Mouse (Mus musculus): ENCODE results near the gene Zfhx3.

Zfhx3 gene

DNA sequence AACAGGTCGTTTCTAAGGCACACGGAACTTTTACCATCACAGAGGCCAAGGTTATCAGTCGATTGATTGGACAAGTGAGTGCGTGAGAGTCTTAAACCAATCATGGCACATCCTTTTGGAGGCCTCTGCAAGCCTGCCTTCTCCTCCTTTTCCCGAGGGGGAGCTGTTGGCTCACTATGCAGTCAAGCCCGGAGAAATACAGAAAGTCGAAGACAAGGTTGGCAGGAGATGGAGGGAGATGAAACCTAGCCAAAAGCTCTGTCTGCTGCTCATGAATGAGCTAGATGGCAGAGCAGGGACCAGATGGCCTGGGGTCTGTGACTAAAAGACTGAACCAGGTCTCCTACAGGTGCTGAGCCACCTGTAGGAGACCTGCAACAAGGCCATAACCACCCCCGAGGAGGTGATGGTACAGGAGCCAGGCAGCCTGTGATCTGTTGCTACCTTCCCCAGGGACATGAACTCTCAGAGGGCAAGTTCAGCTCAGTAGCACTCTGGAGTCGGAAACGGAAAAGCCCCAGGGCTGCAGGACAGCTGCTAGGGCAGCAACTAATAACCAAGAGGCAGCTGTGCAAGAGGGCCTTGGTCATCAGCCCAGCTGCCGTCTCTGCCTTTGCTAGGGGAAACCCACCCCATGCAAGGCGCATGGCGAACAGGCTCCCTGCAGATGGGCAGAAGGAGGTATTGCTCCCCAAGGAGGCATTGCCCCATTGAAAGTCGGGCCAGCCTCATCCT is 848.3 kb downstream of the Zfhx3 start:
- in situ Hi-C loops (cut with MseI, MboI): no loop called here

DNA sequence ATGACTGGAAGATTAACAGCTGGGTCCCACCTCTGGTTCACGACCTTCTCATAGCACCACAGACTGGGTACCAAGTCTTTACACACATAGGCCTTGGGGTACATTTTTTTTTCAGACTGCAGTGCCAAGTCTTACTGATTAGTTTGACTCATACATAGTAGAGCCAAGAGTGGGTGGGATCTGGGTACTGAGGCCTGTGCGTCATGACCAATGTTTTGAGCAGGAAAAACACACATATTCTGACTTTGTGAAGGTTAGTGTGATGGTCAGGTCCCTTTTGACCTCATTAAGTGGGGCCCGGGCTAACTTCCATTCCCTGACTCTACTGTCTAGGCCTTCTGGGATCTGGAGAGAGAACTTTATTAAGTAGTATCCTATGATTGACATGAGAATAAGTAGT is 853.6 kb downstream of the Zfhx3 start:
- in situ Hi-C loops (cut with MseI, MboI): no loop called here

DNA sequence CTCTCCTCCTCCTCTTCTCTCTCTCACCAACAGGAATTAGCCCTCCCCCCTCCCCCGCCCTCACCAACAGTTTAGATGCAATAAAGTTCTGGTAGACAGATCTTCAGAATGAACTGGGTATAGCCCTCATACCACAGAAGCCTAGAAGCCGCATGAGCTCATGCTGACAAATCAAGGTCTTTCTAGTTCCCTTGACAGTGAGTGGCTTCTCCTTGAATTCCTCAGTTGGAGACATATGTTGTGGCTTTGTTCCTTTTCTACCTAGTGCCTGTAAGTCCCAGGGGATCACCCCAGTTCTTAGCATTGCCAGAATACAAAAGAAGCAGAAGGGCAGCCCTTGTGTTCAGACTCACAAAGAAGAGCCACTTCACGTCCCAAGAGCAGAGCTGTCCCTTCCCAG is 854.4 kb downstream of the Zfhx3 start:
- in situ Hi-C loops (cut with MseI, MboI): no loop called here

DNA sequence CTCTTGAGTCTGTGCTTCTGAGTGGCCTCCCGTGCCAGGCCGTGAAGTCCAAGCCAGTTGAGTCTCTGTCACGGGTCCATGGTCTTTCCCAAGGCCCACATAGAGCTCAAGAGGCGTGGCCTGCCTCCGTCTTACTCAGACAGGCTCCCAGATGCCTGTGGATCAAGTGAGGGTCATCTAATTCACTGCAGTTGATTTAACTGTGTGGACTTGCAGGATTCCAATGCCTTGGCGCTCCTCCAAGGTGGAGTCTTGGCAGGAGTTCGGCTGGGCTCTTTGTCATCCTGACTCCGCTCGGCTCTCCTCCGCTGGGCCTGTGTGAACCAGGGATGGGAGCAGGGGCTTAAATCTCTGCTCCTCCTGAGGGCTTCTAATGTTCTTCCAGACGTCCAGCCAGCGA is 855.6 kb downstream of the Zfhx3 start:
- in situ Hi-C loops (cut with MseI, MboI): no loop called here

DNA sequence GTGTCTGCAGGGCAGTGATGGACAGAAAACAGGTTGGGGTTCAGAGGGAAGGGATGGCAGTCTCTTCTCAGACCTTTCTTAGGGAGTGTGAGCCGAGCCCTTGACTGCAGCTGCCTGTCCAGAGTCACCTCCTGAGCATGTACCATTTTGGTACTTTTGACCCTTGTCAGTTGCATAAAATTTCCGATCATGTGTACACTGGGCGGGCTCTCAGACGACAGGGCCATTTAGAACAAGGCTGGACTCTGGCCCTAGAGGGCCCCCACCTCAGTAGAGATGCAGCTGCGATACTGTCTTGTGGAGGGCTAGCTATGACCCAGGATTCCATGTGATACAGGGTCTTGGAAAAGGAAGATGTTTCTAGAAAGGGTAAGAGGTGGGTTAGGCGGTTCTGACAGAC is 856.8 kb downstream of the Zfhx3 start:
- in situ Hi-C loops (cut with MseI, MboI): no loop called here

DNA sequence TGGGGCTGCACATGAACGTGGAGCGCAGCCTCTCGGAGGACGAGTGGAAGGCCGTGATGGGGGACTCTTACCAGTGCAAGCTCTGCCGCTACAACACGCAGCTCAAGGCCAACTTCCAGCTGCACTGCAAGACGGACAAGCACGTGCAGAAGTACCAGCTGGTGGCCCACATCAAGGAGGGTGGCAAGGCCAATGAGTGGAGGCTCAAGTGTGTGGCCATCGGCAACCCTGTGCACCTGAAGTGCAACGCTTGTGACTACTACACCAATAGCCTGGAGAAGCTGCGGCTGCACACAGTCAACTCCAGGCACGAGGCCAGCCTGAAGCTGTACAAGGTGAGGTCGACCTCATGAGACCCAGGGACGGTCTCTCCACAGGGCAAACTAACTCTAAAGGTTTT is 857.9 kb downstream of the Zfhx3 start:
- in situ Hi-C loops (cut with MseI, MboI): no loop called here

DNA sequence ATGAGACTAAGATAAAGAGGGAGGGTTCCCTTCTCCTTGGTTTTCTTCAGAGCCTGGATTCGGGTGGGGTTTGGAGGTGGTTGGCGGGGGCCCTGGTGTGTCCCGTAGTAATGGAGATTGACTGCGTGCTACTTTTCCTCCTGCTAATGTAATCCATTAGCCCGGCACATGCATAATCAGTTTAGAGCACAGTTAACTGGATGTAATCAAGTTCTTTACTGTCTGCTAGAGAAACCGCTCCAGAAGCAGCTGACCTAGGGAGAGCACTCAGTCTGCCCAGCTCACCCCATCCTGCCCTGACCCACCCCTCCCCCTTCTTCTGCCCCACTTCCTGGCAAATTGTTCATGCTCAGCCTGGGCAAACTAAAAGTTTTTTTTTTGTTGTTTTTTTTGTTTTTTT is 860.6 kb downstream of the Zfhx3 start:
- in situ Hi-C loops (cut with MseI, MboI): no loop called here

DNA sequence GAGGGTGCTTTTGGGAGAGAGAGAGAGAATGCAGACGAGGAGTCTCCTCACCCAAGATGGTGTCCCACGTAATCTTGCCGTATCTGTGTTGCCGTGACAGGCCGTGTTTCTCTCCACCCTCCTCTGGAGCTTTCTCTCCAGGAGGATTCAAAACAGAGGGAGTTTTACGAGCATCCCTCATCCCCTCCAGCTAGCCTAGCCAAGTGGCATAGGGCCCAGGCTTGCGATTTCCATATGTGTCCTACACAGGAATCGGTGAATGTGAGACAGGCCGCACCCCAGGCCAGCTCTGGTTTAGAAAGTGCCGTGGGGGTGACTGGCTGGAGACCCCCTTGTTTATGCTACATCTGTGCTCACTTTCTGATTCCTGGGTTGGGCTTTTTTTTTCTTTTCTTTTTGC is 869.2 kb downstream of the Zfhx3 start:
- in situ Hi-C loops (cut with MseI, MboI): no loop called here

DNA sequence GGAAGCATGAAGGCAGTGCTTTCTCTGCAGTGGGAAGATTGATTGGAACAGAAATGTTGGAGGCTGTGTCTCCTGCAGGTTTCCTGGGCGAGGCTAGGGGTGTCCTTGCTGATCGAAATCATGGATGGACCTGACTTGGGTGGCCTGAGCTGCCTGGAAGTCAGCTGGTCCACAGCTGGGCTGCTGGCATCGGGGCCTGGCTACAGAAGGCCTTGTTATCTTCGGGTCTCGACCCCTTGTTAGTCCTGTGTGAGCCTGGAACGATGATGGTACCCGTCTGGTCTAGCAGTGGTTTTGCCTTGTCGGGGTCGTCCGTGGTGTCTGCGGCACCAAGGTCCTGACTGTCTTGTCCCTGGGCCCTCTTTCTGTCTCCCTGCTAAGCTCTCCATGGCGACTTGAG is 870.9 kb downstream of the Zfhx3 start:
- in situ Hi-C loops (cut with MseI, MboI): no loop called here

DNA sequence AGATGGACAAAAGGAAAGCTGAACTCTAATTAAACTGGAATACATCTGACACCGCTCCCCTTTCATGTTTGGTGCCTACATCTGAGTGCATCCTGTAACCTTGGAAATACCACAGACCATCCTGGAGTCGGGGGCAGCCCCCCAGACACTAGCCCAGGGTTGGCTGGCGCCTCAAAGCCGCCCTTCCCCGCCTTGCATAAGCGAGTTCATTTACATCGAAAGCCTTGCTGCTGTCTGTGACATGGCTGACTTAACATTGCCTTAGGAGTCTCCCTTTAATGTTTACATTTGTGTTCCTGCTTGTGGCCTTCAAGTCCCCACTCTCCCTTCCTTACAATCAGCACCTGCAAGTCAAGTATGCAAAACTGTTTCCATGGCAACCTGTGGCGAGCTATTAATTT is 876.8 kb downstream of the Zfhx3 start:
- in situ Hi-C loops (cut with MseI, MboI): no loop called here

DNA sequence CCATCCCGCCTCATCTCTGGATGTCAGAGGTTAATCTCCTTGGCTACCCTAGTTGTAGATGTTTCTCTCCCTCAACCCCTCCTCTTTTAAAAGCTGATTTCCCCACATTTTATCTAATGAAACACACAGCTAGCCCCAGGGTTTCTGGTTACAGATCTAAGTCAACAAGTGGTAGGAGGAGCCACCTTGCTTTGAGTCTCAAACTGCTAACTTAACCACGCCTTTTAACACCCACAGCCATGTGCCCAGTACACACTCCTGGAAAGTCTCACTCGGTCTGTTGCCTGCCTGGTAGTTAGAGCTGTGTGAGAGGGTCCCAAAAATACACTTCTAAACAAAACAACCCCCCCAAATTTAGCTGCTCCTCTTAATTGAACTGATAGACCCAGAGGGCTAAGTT is 877.4 kb downstream of the Zfhx3 start:
- in situ Hi-C loops (cut with MseI, MboI): no loop called here

DNA sequence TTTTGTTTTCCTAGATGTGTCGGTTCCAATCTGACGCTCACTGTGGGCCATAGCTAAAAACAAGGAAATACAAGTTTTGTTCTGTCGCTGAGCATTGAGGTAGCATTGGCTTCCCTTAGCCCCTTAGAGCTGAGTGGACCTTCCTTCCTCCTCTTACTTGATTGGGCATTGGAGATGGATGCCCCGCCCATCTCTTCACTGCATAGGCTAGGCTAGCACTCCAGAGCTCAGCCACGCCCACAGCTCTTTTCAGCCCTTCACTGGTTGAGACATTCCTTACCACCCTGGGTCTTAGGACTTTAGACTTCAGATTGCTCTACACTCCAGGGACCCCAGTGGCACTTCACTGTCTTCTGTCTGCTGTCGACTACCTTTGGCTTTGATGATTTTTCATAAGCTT is 878.2 kb downstream of the Zfhx3 start:
- in situ Hi-C loops (cut with MseI, MboI): no loop called here

DNA sequence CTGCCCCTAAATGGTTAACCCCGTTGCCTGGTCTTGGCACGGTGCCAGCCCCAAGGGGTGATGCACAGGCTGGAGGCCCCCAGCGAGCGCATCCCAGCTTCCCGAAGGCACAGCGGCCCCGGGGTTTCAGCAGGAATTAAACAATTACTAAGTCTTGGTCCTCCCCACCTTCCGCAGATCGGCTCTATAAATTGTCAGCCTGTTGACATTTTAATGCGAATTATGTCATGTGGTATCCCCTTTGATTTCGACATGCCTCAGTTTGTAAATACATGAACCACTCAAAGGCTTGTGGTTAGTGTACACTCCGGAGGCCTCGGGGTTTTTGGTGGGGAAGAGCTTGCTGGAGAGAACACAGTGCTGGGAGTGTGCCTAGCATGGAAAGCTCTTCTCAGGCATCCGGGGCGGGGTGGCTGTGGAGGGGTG is 880.4 kb downstream of the Zfhx3 start:
- in situ Hi-C loops (cut with MseI, MboI): no loop called here

DNA sequence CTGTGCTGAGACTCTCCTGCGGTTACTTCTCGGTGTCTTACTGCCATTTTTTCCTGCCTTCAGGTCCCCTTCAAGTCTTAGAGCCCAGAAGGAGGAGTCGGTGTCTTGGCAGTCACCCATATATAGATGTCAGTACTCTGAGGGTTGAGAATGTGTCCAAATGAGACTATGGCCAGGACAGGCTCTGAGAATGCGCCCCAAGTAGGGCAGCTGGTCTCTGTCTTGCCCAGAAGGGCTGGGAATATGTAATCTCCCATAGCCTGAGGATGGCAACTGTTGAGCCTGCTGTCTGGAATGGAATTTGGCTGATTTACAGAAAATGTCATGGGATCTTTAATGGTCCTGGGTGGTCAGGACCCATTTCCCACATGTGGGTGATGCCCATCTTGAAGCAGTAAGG is 881.6 kb downstream of the Zfhx3 start:
- in situ Hi-C loops (cut with MseI, MboI): no loop called here

DNA sequence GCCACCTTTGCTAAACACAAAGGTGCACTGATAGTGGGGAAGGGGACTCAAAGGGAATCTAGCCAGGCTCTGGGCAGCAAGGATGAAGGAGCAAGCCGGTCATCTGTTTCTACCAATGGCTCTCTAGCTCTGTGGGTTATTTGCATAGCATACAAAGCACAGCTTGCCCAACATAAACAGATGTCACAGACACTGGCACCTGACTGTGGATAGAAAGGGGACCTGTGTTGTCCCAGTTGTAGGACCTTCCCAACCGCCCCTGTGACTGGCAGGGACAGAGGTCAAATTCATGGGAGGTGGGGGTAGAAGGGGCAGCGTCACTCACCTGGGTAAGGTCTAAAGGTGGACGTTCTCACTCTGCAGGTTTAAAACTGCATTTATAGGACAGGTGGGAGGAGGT is 884.0 kb downstream of the Zfhx3 start:
- in situ Hi-C loops (cut with MseI, MboI): no loop called here

DNA sequence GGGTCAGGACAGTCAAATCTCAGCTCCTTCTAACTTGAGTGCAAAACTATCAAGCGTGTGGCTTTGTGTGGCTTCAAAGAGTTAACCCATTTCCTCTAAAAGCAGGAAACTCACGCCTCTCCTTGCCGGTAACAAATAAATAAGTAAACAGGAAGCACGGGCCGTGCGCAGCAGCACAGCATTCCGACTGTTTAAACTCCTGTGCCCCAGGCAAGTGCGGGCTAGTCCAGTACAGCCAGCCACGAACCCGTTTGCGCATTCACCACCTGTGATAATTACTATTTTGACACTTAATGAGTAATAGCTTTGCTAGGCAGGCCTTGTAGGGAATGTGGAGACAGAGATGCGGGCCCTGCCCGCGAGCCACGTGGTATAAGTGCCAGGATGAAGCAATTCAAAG is 885.0 kb downstream of the Zfhx3 start:
- in situ Hi-C loops (cut with MseI, MboI): no loop called here

DNA sequence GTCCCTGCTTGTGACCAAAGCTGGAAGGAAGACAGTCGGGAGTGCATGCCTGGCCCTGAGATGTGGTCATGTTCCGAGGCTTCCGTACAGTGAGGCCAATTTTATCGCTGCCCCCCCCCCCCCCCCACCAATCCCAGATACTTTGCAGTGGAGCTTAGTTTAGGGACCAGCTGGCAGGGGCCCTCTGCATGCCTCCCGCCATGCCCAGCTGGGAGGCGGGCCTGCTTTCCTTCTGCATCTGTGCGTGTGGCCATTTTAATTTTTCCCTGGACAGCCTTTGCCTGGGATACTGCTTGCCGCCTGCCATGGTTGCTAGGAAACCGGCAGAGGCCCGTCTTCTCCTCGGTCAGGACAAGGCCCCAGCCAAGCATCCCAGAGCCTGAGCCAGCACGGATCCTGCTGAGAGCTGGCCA is 886.9 kb downstream of the Zfhx3 start:
- in situ Hi-C loops (cut with MseI, MboI): no loop called here

DNA sequence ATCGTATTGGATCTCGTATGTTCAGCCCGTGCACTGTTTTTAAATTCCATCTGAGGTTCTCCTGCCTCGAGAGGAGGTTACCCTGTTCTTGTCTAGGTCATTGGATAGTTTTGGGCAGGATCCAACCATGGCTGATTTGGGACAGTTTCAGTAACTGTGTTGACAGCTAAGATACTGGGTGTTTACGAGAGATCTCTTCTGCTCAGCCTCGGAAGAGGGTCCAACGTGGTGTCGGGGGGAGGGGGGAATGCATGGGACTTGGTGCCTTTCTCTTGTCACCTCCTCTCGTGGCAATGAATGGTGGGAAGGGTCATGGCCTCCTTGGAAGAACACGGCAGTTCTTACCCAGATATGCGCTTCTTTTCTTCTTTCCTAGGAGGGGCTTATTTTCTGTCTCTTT is 892.7 kb downstream of the Zfhx3 start:
- in situ Hi-C loops (cut with MseI, MboI): no loop called here

DNA sequence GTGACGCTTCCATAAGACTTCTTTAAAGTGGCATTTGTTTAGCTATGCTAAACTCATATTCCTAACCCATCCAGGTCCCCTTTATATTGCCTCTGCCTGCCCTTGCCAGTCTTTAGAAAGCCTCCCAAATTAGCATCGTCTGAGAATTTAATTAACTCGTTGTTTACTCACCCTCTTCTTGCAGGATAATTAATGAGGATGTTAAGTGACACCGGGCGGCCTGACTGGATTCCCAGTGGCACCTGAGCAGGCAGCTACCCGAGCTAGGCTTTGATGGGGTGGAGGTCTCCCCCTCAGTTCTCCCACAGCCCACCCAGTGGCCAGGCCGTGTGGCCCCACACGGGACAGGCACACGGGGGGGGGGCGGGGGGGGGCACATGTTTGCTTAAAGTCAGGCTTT is 895.3 kb downstream of the Zfhx3 start:
- in situ Hi-C loops (cut with MseI, MboI): no loop called here

DNA sequence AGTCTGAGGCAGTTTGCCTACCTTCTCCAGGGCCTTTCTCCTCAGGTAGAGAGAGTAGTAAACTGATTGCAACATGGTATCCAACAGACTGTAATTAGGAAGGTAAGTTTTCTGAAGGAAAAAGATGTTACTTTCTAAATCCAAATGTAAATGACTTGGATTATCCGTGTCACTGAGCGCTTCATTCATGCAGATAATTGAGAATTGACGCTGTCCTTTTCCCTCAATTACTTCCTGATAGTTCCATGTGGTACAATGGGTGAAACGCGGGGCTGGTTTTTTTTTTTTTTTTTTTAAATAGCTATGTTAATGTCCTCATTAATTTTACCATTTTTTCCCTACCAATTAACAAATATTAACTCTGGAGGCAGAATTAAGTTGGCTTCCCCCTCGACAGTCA is 896.3 kb downstream of the Zfhx3 start:
- in situ Hi-C loops (cut with MseI, MboI): no loop called here

DNA sequence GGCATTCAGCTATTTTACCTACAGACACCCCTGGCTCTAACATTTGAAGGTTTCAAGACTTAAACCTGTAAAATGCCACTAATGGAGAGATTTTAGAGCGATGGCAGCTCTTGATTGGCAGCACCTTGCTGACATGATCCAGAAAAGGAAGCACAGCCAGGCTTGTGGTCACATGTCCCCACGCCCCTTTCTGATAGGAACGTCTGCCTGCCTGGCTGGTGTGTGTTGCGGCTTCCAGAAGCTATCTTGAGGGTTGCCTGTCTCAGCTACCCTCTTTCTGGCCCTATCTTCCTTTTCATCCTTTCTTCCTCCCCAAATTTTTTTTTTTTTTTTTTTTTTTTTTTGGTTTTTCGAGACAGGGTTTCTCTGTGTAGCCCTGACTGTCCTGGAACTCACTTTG is 899.9 kb downstream of the Zfhx3 start:
- in situ Hi-C loops (cut with MseI, MboI): no loop called here

DNA sequence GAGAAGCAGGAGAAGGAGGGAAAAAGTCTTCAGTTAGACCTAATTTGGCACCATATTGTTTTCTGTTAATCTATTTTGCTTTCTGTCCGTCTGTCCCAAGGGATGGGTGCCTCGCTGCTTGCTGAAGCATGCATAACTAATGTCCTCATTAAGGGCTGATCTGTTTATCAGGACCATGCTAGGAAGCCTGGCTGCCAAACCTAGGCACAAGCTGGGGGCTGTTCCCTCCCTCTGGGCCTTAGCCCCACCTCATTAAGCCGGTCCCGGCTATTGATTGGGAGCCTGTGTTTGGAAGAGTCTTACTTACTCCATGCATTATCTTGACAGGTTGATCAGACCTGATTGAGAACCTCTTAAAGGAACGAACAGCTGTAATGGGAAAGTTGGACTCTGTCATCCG is 903.7 kb downstream of the Zfhx3 start:
- in situ Hi-C loops (cut with MseI, MboI): no loop called here

DNA sequence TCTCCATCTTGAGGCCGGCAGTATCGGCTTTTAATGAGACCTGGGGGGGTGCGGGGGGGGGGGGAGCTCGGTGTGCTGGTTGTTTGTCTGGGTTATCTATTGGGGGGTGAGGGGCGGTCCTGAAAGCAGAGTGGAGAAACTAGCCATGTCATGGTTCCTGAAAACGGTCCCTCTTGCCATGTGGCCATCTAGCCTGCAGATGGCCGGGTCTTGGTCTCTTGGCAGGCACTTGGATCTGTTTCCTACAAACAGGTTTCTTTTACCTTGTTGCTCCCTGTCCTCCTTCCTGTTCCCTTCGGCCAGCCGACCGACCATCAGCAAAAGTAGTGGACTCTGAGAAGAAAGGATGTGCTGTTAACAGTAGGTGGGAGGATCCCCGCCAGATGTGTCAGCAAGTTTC is 904.4 kb downstream of the Zfhx3 start:
- in situ Hi-C loops (cut with MseI, MboI): no loop called here

DNA sequence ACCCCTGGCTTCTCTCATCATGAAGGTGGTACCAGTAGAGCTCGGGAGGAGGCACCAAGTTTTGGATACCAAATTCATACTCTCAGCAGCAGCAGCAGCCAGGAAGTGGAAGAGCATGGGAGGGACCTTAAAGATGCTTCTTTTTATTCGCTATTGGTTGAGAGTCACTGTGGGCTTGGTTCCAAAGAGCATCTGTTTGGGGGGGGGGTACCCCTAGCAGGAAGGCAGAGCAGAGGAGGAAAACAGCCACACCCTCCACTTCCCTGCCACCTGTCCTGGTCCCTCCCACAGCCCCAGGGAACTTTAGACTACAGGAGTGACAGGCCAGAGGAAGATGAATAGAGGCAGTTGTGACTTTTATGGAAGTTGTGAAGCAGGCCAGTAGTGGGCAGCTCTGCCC is 904.9 kb downstream of the Zfhx3 start:
- in situ Hi-C loops (cut with MseI, MboI): no loop called here

Measured in mouse trophoblast stem cell (cell line).